Mouse (Mus musculus) urinary bladder, postnatal 36 days (tissue): ENCODE data around the gene Gtdc1.

ENCODE experiments used
- DNase-seq, 2 experiments: peaks; one replicate each; pipeline ENCODE4 v3.0.0; 2022; ENCODE audit warnings: low spot score in 2 of 2, mixed read lengths in 1 of 2

The Gtdc1 gene

GRCm38 (mm10) chr2:44526110-44527032 is 401.1 kb downstream of the Gtdc1 start:
- no peak for DNase-seq

- DNase-seq = no peak
Measured at GRCm38 (mm10) chr2:44525187-44525919, 402.1 kb downstream of the Gtdc1 start.

GRCm38 (mm10) chr2:44519236-44519635 is 408.2 kb downstream of the Gtdc1 start:
- DNase-seq = no peak

GRCm38 (mm10) chr2:44518085-44518484 is 409.4 kb downstream of the Gtdc1 start:
- DNase-seq = no peak
